In the genomic region with DNA sequence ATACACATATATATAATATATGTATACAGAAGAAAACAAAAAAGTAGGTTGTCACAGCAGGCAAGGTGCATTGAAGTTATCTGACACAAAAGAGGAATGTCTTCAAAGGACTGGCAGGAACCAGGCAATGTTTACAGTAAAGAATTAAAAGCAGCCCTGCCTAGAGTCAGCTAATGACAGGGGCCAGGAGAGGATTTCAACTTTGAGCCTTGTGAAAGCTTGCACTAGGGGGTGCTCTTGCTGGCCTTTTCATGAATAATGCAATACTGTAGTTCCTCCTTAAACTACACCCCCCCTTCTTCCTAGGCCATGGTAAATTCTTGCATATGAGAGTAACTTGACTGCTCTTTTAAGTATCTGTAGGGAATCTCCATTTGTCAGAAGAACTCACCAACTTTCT, we compare ENCODE assay signal across 31 mouse cellular contexts. TPM values are rescaled to one million over a fixed set of nuclear protein-coding genes. Genes with fewer than 3 reads are reported as not detected.
DNase-seq lines count a peak whose midpoint lies in the region; ATAC-seq and TF ChIP-seq lines count a peak whose summit lies in the region.
"Had no signal": no experiment of that assay in that cellular context is flagged by ENCODE, and none has a peak within 500 bp of the region (broad histone marks: within the 10 kb centered on the region; RNA-seq: fewer than 3 reads in every experiment).

No protein-coding gene starts in this region.

- no peak for ATAC-seq in forebrain, postnatal 0 days
- no peak for ATAC-seq in forebrain, embryonic 15.5 days (replicated peaks)
- no peak for ATAC-seq in kidney, postnatal 0 days (replicated peaks; ENCODE audit: low FRiP score, low read depth)
- 0 out of 2 replicates have a peak, but pooled peaks have one; percentile 39 for ATAC-seq in common myeloid progenitor, adult 5-6 weeks (replicated peaks; ENCODE audit: low read depth, poor library complexity, severe bottlenecking)
- ATAC-seq: CD4-positive, CD25-positive, alpha-beta regulatory T cell, adult 4 months; forebrain, embryonic 13.5 days; midbrain, embryonic 13.5 days had no signal

- no peaks in the 10 kb centered on the region for H3K36me3 ChIP-seq in forebrain, postnatal 0 days (ENCODE audit: insufficient read depth)
- no peaks in the 10 kb centered on the region for H3K36me3 ChIP-seq in forebrain, embryonic 15.5 days
- H3K36me3 ChIP-seq in kidney, postnatal 0 days (ENCODE audit: insufficient read depth, low read length), result no peaks in the 10 kb centered on the region
- H3K36me3 ChIP-seq: kidney, embryonic 15.5 days; liver, embryonic 15.5 days; lung, embryonic 15.5 days; midbrain, embryonic 13.5 days; stomach, embryonic 15.5 days had no signal

- no peak for DNase-seq in forebrain, postnatal 0 days
- DNase-seq in kidney, postnatal 0 days (ENCODE audit: low spot score), result no peak
- no peak for DNase-seq in kidney, adult 11 months
- DNase-seq in 3T3-L1 (ENCODE audit: low read depth, low spot score), result peak; percentile 42
- DNase-seq in cerebellum, adult 9-10 months, result no peak
- DNase-seq in testis, postnatal 10 days (ENCODE audit: low spot score), result no peak
- DNase-seq: adrenal gland, adult 8-10 months; cerebellum, adult 2 months; cerebellum, postnatal 25 days; heart, postnatal 14 days; kidney, adult 18-20 months; kidney, postnatal 36 days; layer of hippocampus, postnatal 36 days; left cerebral cortex, postnatal 4 days; right cerebral cortex, postnatal 14 days; thymus, adult 18-20 months; thymus, postnatal 25 days had no signal

- H3K27ac ChIP-seq in forebrain, postnatal 0 days (ENCODE audit: low read depth, low read length), result no peak overlapping the region
- H3K27ac ChIP-seq in forebrain, embryonic 15.5 days (replicated peaks), result no peak overlapping the region
- H3K27ac ChIP-seq in kidney, postnatal 0 days, result no peak overlapping the region
- H3K27ac ChIP-seq: forebrain, embryonic 13.5 days; kidney, embryonic 15.5 days; liver, embryonic 15.5 days; lung, embryonic 15.5 days; midbrain, embryonic 13.5 days; stomach, embryonic 15.5 days had no signal

- no peak overlapping the region for H3K4me2 ChIP-seq in forebrain, postnatal 0 days (ENCODE audit: low read depth)
- no peak overlapping the region for H3K4me2 ChIP-seq in forebrain, embryonic 15.5 days (replicated peaks)
- no peak overlapping the region for H3K4me2 ChIP-seq in kidney, postnatal 0 days (ENCODE audit: low read length)
- H3K4me2 ChIP-seq: forebrain, embryonic 13.5 days; kidney, embryonic 15.5 days; liver, embryonic 15.5 days; lung, embryonic 15.5 days; midbrain, embryonic 13.5 days; stomach, embryonic 15.5 days had no signal

- no peaks in the 10 kb centered on the region for H3K27me3 ChIP-seq in forebrain, postnatal 0 days (ENCODE audit: insufficient read depth, low read length)
- no peaks in the 10 kb centered on the region for H3K27me3 ChIP-seq in forebrain, embryonic 15.5 days
- H3K27me3 ChIP-seq in kidney, postnatal 0 days (ENCODE audit: insufficient read depth, low read length), result no peaks in the 10 kb centered on the region
- H3K27me3 ChIP-seq: forebrain, embryonic 13.5 days; kidney, embryonic 15.5 days; liver, embryonic 15.5 days; lung, embryonic 15.5 days; midbrain, embryonic 13.5 days; stomach, embryonic 15.5 days had no signal

- no peak overlapping the region for H3K9ac ChIP-seq in forebrain, postnatal 0 days
- no peak overlapping the region for H3K9ac ChIP-seq in forebrain, embryonic 15.5 days (replicated peaks)
- H3K9ac ChIP-seq in kidney, postnatal 0 days (ENCODE audit: low read depth, low read length), result no peak overlapping the region
- H3K9ac ChIP-seq: forebrain, embryonic 13.5 days; kidney, embryonic 15.5 days; liver, embryonic 15.5 days; lung, embryonic 15.5 days; midbrain, embryonic 13.5 days; stomach, embryonic 15.5 days had no signal

- no peak overlapping the region for H3K4me3 ChIP-seq in forebrain, postnatal 0 days (ENCODE audit: low read depth, low read length)
- no peak overlapping the region for H3K4me3 ChIP-seq in forebrain, embryonic 15.5 days
- no peak overlapping the region for H3K4me3 ChIP-seq in kidney, postnatal 0 days (replicated peaks; ENCODE audit: low read depth, low read length)
- H3K4me3 ChIP-seq: forebrain, embryonic 13.5 days; kidney, embryonic 15.5 days; liver, embryonic 15.5 days; lung, embryonic 15.5 days; megakaryocyte, embryonic 14.5 days; midbrain, embryonic 13.5 days; stomach, embryonic 15.5 days had no signal

- TF ChIP-seq CTCF in forebrain, postnatal 0 days (IDR thresholded peaks at IDR 0.05; ENCODE audit: low read depth), result 0 out of 2 replicates have a peak, but pooled peaks have one; percentile 2
- TF ChIP-seq CTCF in kidney, postnatal 0 days (IDR thresholded peaks at IDR 0.05; ENCODE audit: low read depth), result peak; percentile 11; the same call in 1 of the 2 replicates

- no peaks in the 10 kb centered on the region for H3K9me3 ChIP-seq in forebrain, postnatal 0 days (ENCODE audit: low read length)
- no peaks in the 10 kb centered on the region for H3K9me3 ChIP-seq in forebrain, embryonic 15.5 days
- H3K9me3 ChIP-seq in kidney, postnatal 0 days (replicated peaks; ENCODE audit: low read length), result no peaks in the 10 kb centered on the region
- H3K9me3 ChIP-seq: forebrain, embryonic 13.5 days; kidney, embryonic 15.5 days; liver, embryonic 15.5 days; lung, embryonic 15.5 days; midbrain, embryonic 13.5 days; stomach, embryonic 15.5 days had no signal

- no peaks in the 10 kb centered on the region for H3K4me1 ChIP-seq in forebrain, postnatal 0 days (ENCODE audit: insufficient read depth)
- H3K4me1 ChIP-seq in forebrain, embryonic 15.5 days, result peaks cover 11% of the 10 kb centered on the region
- no peaks in the 10 kb centered on the region for H3K4me1 ChIP-seq in kidney, postnatal 0 days (replicated peaks; ENCODE audit: insufficient read depth, low read length)
- H3K4me1 ChIP-seq: liver, embryonic 15.5 days; megakaryocyte, embryonic 14.5 days had no signal

RNA-seq across cellular contexts. Expression of gene Spg20, which starts 10.8 kb away (rescaled TPM):
- 14.1 and 14.7 TPM in 2 replicates for total RNA-seq in forebrain, postnatal 0 days (2014; rRNA removed)
- polyA plus RNA-seq in forebrain, postnatal 0 days (2015; fragmentation: Nextera tagmentation; extraction: Ambion mirVana), result 6.5 and 9.2 TPM in 2 replicates
- polyA plus RNA-seq in forebrain, embryonic 15.5 days (2015; fragmentation: Nextera tagmentation; extraction: Ambion mirVana), result 20.9 and 21.4 TPM in 2 replicates
- 29.5 and 33.3 TPM in 2 replicates for polyA plus RNA-seq in kidney, postnatal 0 days (2015; fragmentation: Nextera tagmentation; extraction: Ambion mirVana)
- 24.7 and 27.1 TPM in 2 replicates for total RNA-seq in common myeloid progenitor, adult 5-6 weeks (2017)

RNA-seq across cellular contexts. Expression of gene Ccdc169, which starts 36.0 kb away (rescaled TPM):
- 0.08 TPM in 1 of 2 replicates, not detected in the other for total RNA-seq in forebrain, postnatal 0 days (2014; rRNA removed)
- polyA plus RNA-seq in forebrain, postnatal 0 days (2015; fragmentation: Nextera tagmentation; extraction: Ambion mirVana), result 0.06 TPM in 1 of 2 replicates, not detected in the other
- polyA plus RNA-seq in forebrain, embryonic 15.5 days (2015; fragmentation: Nextera tagmentation; extraction: Ambion mirVana), result 0.19 TPM in 1 of 2 replicates, not detected in the other
- polyA plus RNA-seq in kidney, postnatal 0 days (2015; fragmentation: Nextera tagmentation; extraction: Ambion mirVana), result 0.20 and 0.28 TPM in 2 replicates
- 0.41 TPM in 1 of 2 replicates, not detected in the other for total RNA-seq in common myeloid progenitor, adult 5-6 weeks (2017)
- total RNA-seq: adrenal gland, adult 8-10 months; gastrocnemius, adult 8-10 months; monocyte, adult 5-6 weeks had no signal
- polyA plus RNA-seq: CD4-positive, CD25-positive, alpha-beta regulatory T cell, adult 4 months; heart, embryonic 14.5 days; liver, embryonic 15.5 days; lung, embryonic 15.5 days; small intestine, adult 2 months had no signal

RNA-seq across cellular contexts. Expression of gene Ccna1, which starts 45.8 kb away (rescaled TPM):
- total RNA-seq in forebrain, postnatal 0 days (2014; rRNA removed), result 2.2 and 3.1 TPM in 2 replicates
- 4.3 and 5.6 TPM in 2 replicates for polyA plus RNA-seq in forebrain, postnatal 0 days (2015; fragmentation: Nextera tagmentation; extraction: Ambion mirVana)
- polyA plus RNA-seq in forebrain, embryonic 15.5 days (2015; fragmentation: Nextera tagmentation; extraction: Ambion mirVana), result 1.9 and 3.0 TPM in 2 replicates
- polyA plus RNA-seq in kidney, postnatal 0 days (2015; fragmentation: Nextera tagmentation; extraction: Ambion mirVana), result 1.4 and 1.6 TPM in 2 replicates
- total RNA-seq in common myeloid progenitor, adult 5-6 weeks (2017), result not detected in 2 replicates
- total RNA-seq: adrenal gland, adult 8-10 months; gastrocnemius, adult 8-10 months; monocyte, adult 5-6 weeks had no signal
- polyA plus RNA-seq: CD4-positive, CD25-positive, alpha-beta regulatory T cell, adult 4 months had no signal
